Mouse (Mus musculus) MEL (cell line): ENCODE measurements around the gene Pla1a. TPM values are rescaled to one million over a fixed set of nuclear protein-coding genes. Genes with fewer than 3 reads are reported as not detected.
A peak's percentile ranks its signal among the peaks of the same experiment; 100 is the strongest.

ENCODE experiments used
- DNase-seq: peaks from one replicate; pipeline ENCODE4 v3.0.0; 2011; ENCODE audit warnings: low read depth, low spot score
- H3K27ac ChIP-seq: 2 replicates; pipeline ENCODE4 v1.5.1; 2012; ENCODE audit warnings: low read depth, mild to moderate bottlenecking, control low read depth, low read length, moderate library complexity; ENCODE audit not compliant: control insufficient read depth
- H3K27me3 ChIP-seq, 2 experiments: fragments of 150-350 bp in 1 of 2; sonication (generic) in 1 of 2; 2 replicates each; pipeline ENCODE4 v1.6.1; 2012; ENCODE audit warnings: low read length in 2 of 2, mild to moderate bottlenecking in 2 of 2, improper control_type of control experiment in 1 of 2, moderate library complexity in 1 of 2; ENCODE audit not compliant: insufficient read depth in 2 of 2, control insufficient read depth in 1 of 2
- H3K36me3 ChIP-seq, 2 experiments: 2 replicates each; pipeline ENCODE4 v1.6.1; 2012 to 2014; ENCODE audit warnings: low read length in 2 of 2, improper control_type of control experiment in 1 of 2, inconsistent platforms in 1 of 2, mild to moderate bottlenecking in 1 of 2; ENCODE audit not compliant: insufficient read depth in 2 of 2, control insufficient read depth in 1 of 2
- H3K4me1 ChIP-seq, 2 experiments: fragments of 150-350 bp in 1 of 2; sonication (generic) in 1 of 2; 2 replicates each; pipeline ENCODE4 v1.6.1; 2012; ENCODE audit warnings: low read length in 2 of 2, improper control_type of control experiment in 1 of 2, mild to moderate bottlenecking in 1 of 2; ENCODE audit not compliant: insufficient read depth in 2 of 2, control insufficient read depth in 1 of 2
- H3K4me3 ChIP-seq, 2 experiments: fragments of 150-350 bp in 1 of 2; sonication (generic) in 1 of 2; 2 replicates each; pipeline ENCODE4 v1.5.1; 2012; ENCODE audit warnings: low read depth in 2 of 2, low read length in 2 of 2, mild to moderate bottlenecking in 2 of 2, moderate library complexity in 2 of 2, control low read depth in 1 of 2, improper control_type of control experiment in 1 of 2; ENCODE audit not compliant: control insufficient read depth in 1 of 2, insufficient read depth in 1 of 2
- H3K79me2 ChIP-seq: 2 replicates; pipeline ENCODE4 v1.6.1; 2012; ENCODE audit warnings: mild to moderate bottlenecking, low read length, moderate library complexity; ENCODE audit not compliant: control insufficient read depth, poor library complexity, insufficient read depth
- H3K9ac ChIP-seq: 2 replicates; pipeline ENCODE4 v1.6.1; 2012; ENCODE audit warnings: low read depth, mild to moderate bottlenecking, control low read depth, low read length, moderate library complexity; ENCODE audit not compliant: control insufficient read depth, poor library complexity, severe bottlenecking
- H3K9me3 ChIP-seq: fragments of 150-350 bp; sonication (generic); replicated peaks from 2 replicates; pipeline ENCODE4 v1.6.1; 2012; ENCODE audit warnings: mild to moderate bottlenecking, low read length, improper control_type of control experiment, moderate library complexity; ENCODE audit not compliant: insufficient read depth
- BHLHE40 ChIP-seq: IDR thresholded peaks from 2 replicates; pipeline ENCODE4 v1.6.1; 2012; ENCODE audit warnings: low read depth, mild to moderate bottlenecking, inconsistent platforms, low read length, improper control_type of control experiment, borderline replicate concordance
- E2F4 ChIP-seq: IDR thresholded peaks from 2 replicates; pipeline ENCODE4 v1.6.1; 2011; ENCODE audit warnings: low read depth, low read length, improper control_type of control experiment, borderline replicate concordance
- ELF1 ChIP-seq: IDR thresholded peaks from 2 replicates; pipeline ENCODE4 v1.6.1; 2014; ENCODE audit warnings: low read depth, mild to moderate bottlenecking, inconsistent platforms, low read length, improper control_type of control experiment, moderate library complexity
- EP300 ChIP-seq, 2 experiments: IDR thresholded peaks; 2 replicates each; pipeline ENCODE4 v1.6.1; 2011; ENCODE audit warnings: improper control_type of control experiment in 2 of 2, low read length in 2 of 2, low read depth in 1 of 2, mild to moderate bottlenecking in 1 of 2
- ETS1 ChIP-seq: IDR thresholded peaks from 2 replicates; pipeline ENCODE4 v1.6.1; 2012; ENCODE audit warnings: low read depth, mild to moderate bottlenecking, inconsistent platforms, low read length, improper control_type of control experiment, moderate library complexity
- GABPA ChIP-seq: IDR thresholded peaks from 2 replicates; pipeline ENCODE4 v1.6.1; 2012; ENCODE audit warnings: low read depth, mild to moderate bottlenecking, inconsistent platforms, low read length, improper control_type of control experiment, moderate library complexity
- MAFK ChIP-seq: IDR thresholded peaks from 2 replicates; pipeline ENCODE4 v1.6.1; 2011; ENCODE audit warnings: low read depth, mild to moderate bottlenecking, low read length, improper control_type of control experiment, borderline replicate concordance
- MAX ChIP-seq: IDR thresholded peaks from 2 replicates; pipeline ENCODE4 v1.6.1; 2011; ENCODE audit warnings: low read length, improper control_type of control experiment
- MAZ ChIP-seq: IDR thresholded peaks from 2 replicates; pipeline ENCODE4 v1.6.1; 2012; ENCODE audit warnings: low read depth, mild to moderate bottlenecking, inconsistent platforms, low read length, improper control_type of control experiment
- MEF2A ChIP-seq: IDR thresholded peaks from 2 replicates; pipeline ENCODE4 v1.6.1; 2014; ENCODE audit warnings: low read depth, mild to moderate bottlenecking, inconsistent platforms, low read length, improper control_type of control experiment; ENCODE audit not compliant: poor library complexity, insufficient replicate concordance, severe bottlenecking; ENCODE audit errors: extremely low read depth
- MXI1 ChIP-seq: IDR thresholded peaks from 2 replicates; pipeline ENCODE4 v1.6.1; 2011; ENCODE audit warnings: mild to moderate bottlenecking, low read depth, low read length, improper control_type of control experiment
- MYC ChIP-seq: IDR thresholded peaks from 2 replicates; pipeline ENCODE4 v1.6.1; 2011; ENCODE audit warnings: low read depth, mild to moderate bottlenecking, low read length, improper control_type of control experiment, moderate library complexity
- NELFE ChIP-seq: IDR thresholded peaks from 2 replicates; pipeline ENCODE4 v1.6.1; 2011; ENCODE audit warnings: low read depth, low read length, improper control_type of control experiment
- NRF1 ChIP-seq: IDR thresholded peaks from 2 replicates; pipeline ENCODE4 v1.6.1; 2014; ENCODE audit warnings: low read depth, mild to moderate bottlenecking, inconsistent platforms, low read length, improper control_type of control experiment, moderate library complexity; ENCODE audit not compliant: poor library complexity, insufficient read depth, severe bottlenecking
- POLR2A ChIP-seq, 2 experiments: IDR thresholded peaks; 2 replicates each; pipeline ENCODE4 v1.6.1; 2011 to 2012; ENCODE audit warnings: low read length in 2 of 2, mild to moderate bottlenecking in 2 of 2, control low read depth in 1 of 2, improper control_type of control experiment in 1 of 2, low read depth in 1 of 2, moderate library complexity in 1 of 2; ENCODE audit not compliant: control insufficient read depth in 1 of 2, insufficient read depth in 1 of 2, poor library complexity in 1 of 2
- TBP ChIP-seq: IDR thresholded peaks from 2 replicates; pipeline ENCODE4 v1.8.0; 2011; ENCODE audit warnings: low read depth, low read length, improper control_type of control experiment
- TCF12 ChIP-seq: IDR thresholded peaks from 2 replicates; pipeline ENCODE4 v1.6.1; 2014; ENCODE audit warnings: low read depth, mild to moderate bottlenecking, inconsistent platforms, low read length, improper control_type of control experiment, moderate library complexity
- UBTF ChIP-seq: IDR thresholded peaks from 2 replicates; pipeline ENCODE4 v1.6.1; 2012; ENCODE audit warnings: low read depth, mild to moderate bottlenecking, inconsistent platforms, low read length, improper control_type of control experiment, moderate library complexity, borderline replicate concordance; ENCODE audit not compliant: insufficient read depth
- USF1 ChIP-seq: IDR thresholded peaks from 2 replicates; pipeline ENCODE4 v1.6.1; 2014; ENCODE audit warnings: low read depth, mild to moderate bottlenecking, inconsistent platforms, low read length, improper control_type of control experiment, moderate library complexity
- USF2 ChIP-seq, 2 experiments: IDR thresholded peaks; 2 replicates each; pipeline ENCODE4 v1.6.1; 2011 to 2012; ENCODE audit warnings: improper control_type of control experiment in 2 of 2, low read length in 2 of 2, borderline replicate concordance in 1 of 2, inconsistent platforms in 1 of 2, low read depth in 1 of 2, mild to moderate bottlenecking in 1 of 2; ENCODE audit not compliant: insufficient read depth in 1 of 2
- ZNF384 ChIP-seq: IDR thresholded peaks from 2 replicates; pipeline ENCODE4 v1.6.1; 2012; ENCODE audit warnings: low read depth, mild to moderate bottlenecking, inconsistent platforms, low read length, improper control_type of control experiment
- polyA plus RNA-seq, 2 experiments: library from polyadenylated mRNA; stranded (reverse) in 1 of 2; unstranded in 1 of 2; fragments of >175 nt in 1 of 2; fragments of >200 nt in 1 of 2; gene quantifications; 2 replicates each; pipeline versions ENCODE4 v1.2.1 to v1.2.4; 2012; ENCODE audit warnings: low replicate concordance in 2 of 2, low read depth in 1 of 2; ENCODE audit not compliant: insufficient read length in 2 of 2, insufficient read depth in 1 of 2, missing spikeins in 1 of 2
- total RNA-seq: library from RNA; depleted of rRNA; stranded (reverse); fragments of 300-350 nt; gene quantifications from 2 replicates; pipeline ENCODE4 v1.2.3, GENCODE M21; 2012

The Pla1a gene
- total and polyA plus RNA-seq, 3 experiments, result 0.04 TPM; not detected in 2

GRCm38 (mm10) chr16:38350361-38350855 lies 82.5 kb downstream of the Pla1a start (continued):
- peak; percentile 64 for TF ChIP-seq BHLHE40

GRCm38 (mm10) chr16:38349881-38350280 lies 83.1 kb downstream of the Pla1a start:
- DNase-seq, result no peak
- H3K79me2 ChIP-seq, result peaks cover 37% of the 10 kb centered on the region
- H3K36me3 ChIP-seq, result peaks cover 14 to 55% of the 10 kb centered on the region in 2 experiments
- H3K4me3 ChIP-seq, result no peak overlapping the region
- TF ChIP-seq NRF1, result no peak
- TF ChIP-seq ZNF384, result peak; percentile 57
- no peak for TF ChIP-seq E2F4
- TF ChIP-seq USF1, result no peak
- H3K27ac ChIP-seq, result peak overlapping the region; percentile 47
- H3K4me1 ChIP-seq, result peaks cover 22 to 27% of the 10 kb centered on the region in 2 experiments
- no peaks in the 10 kb centered on the region for H3K9me3 ChIP-seq
- H3K27me3 ChIP-seq, result no peaks in the 10 kb centered on the region
- peak overlapping the region; percentile 41 for H3K9ac ChIP-seq

GRCm38 (mm10) chr16:38348217-38348761 lies 84.7 kb downstream of the Pla1a start:
- no peaks in the 10 kb centered on the region for H3K9me3 ChIP-seq
- H3K4me3 ChIP-seq, result peak overlapping the region; percentile 48 to 79
- H3K4me1 ChIP-seq, result peaks cover 14 to 18% of the 10 kb centered on the region in 2 experiments
- H3K79me2 ChIP-seq, result peaks cover 37% of the 10 kb centered on the region
- peaks cover 14 to 42% of the 10 kb centered on the region in 2 experiments for H3K36me3 ChIP-seq
- H3K27ac ChIP-seq, result peak overlapping the region; percentile 85
- H3K9ac ChIP-seq, result peak overlapping the region; percentile 99
- no peaks in the 10 kb centered on the region for H3K27me3 ChIP-seq
- TF ChIP-seq ELF1 (0 out of 2 replicates have a peak, but pooled peaks have one; percentile 14), MAFK (no peak), MYC (peak; percentile 67; the same call in 1 of the 2 replicates), EP300 (IDR thresholded peaks at IDR 0.05; ENCODE audit: low read depth in 1 of 2, low read length in 2 of 2) (no peak), TCF12 (no peak), MAX (peak; percentile 52), MXI1 (peak; percentile 82), GABPA (no peak), NRF1 (no peak), POLR2A (IDR thresholded peaks at IDR 0.05; ENCODE audit: control insufficient read depth in 1 of 2, insufficient read depth in 1 of 2, low read depth in 1 of 2, low read length in 2 of 2, poor library complexity in 1 of 2) (peak in 1 of 2 experiments; percentile 60; a peak in 2 of 4 replicates), UBTF (no peak), NELFE (no peak), TBP (peak; percentile 62; the same call in 1 of the 2 replicates), ETS1 (0 out of 2 replicates have a peak, but pooled peaks have one; percentile 5), MAZ (no peak), USF2 (IDR thresholded peaks at IDR 0.05; ENCODE audit: borderline replicate concordance in 1 of 2, insufficient read depth in 1 of 2, low read depth in 1 of 2, low read length in 2 of 2) (no peak), MEF2A (no peak)
- DNase-seq, result peak; percentile 89
